Mouse (Mus musculus): ENCODE results near the gene Abl1. TPM values are rescaled to one million over a fixed set of nuclear protein-coding genes. Genes with fewer than 3 reads are reported as not detected.

Gene Abl1
- polyA plus RNA-seq, 1 experiment from 2014 or later = 43.1 TPM

GRCm38 (mm10) chr2:31809358-31809740 is 121.2 kb downstream of the Abl1 start:
- 24% methylated on average over 2 of the region's 2 CpGs for WGBS
- Histone ChIP-seq H3K4me3 (no peak overlapping the region), H3K27me3 (ENCODE audit: insufficient read depth, poor library complexity, severe bottlenecking) (peaks cover 45% of the 10 kb centered on the region), H3K27ac (no peak overlapping the region), H3K36me3 (peaks cover 7% of the 10 kb centered on the region), H3K9me3 (no peaks in the 10 kb centered on the region), H3K4me1 (peaks cover 35% of the 10 kb centered on the region)
- no peak for DNase-seq (ENCODE audit: low spot score)

GRCm38 (mm10) chr2:31810444-31810843 is 122.3 kb downstream of the Abl1 start, which contains the start of gene Qrfp:
Qrfp (minus strand) TSS chr2:31810580.
- Histone ChIP-seq H3K4me3 (no peak within 1 kb of the TSS), H3K36me3 (no peaks in the 10 kb centered on the region; the same call in 1 of the 2 replicates), H3K27me3 (ENCODE audit: insufficient read depth, poor library complexity, severe bottlenecking) (peaks cover 56% of the 10 kb centered on the region), H3K27ac (no peak within 1 kb of the TSS), H3K4me1 (peaks cover 35% of the 10 kb centered on the region), H3K9me3 (no peaks in the 10 kb centered on the region)
- DNase-seq (ENCODE audit: low spot score) = no peak
- 44% methylated on average over 12 of the region's 12 CpGs for WGBS

DNA sequence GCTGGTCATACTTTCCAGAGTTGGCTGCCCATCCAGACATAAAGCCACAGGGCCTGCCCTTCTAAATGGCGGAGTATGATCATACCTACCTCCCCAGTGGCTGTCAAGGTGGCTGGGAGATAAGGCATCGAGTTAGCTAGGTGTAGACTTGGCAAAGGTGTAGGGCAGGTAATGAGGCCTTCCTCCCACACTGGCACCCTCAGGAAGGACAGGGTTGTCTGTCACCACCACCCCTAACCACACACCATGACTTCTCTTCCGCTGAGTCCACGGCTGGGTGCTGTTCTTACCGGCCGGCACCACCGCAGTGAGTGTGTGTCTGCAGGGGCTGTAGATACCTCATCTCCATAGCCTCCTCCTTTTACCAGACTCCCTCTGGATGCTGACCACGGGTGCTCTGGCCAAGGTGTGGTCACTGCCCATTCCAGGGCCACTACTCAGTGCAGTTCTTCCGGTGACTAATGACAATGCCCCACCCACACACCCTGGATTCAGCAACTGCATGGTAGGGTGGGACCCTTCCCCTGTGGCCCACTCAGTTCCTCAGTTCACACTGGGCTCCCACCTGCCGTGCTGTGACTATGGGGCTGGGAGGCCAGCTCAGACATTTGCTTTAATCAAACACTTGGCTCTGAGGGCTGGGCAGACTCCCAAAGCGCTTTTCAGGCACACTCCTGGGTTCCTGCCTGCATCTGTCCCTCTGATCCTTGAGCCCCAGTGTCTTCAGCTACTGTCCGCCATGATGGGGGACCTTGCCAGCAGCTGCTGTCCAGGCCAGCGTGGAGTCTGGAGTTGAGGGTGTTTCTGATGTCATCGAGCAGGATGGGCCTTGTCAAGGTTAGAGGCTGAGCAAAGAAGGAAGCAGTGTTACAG is 123.1 kb downstream of the Abl1 start:
- Histone ChIP-seq H3K27me3 (ENCODE audit: insufficient read depth, poor library complexity, severe bottlenecking) (peaks cover 64% of the 10 kb centered on the region), H3K27ac (no peak overlapping the region), H3K9me3 (no peaks in the 10 kb centered on the region), H3K4me3 (no peak overlapping the region), H3K36me3 (no peaks in the 10 kb centered on the region; the same call in 1 of the 2 replicates), H3K4me1 (peaks cover 30% of the 10 kb centered on the region)
- WGBS = 77% methylated on average over 14 of the region's 14 CpGs
- no peak for DNase-seq (ENCODE audit: low spot score)

GRCm38 (mm10) chr2:31813641-31814040 is 125.5 kb downstream of the Abl1 start:
- no peaks in the 10 kb centered on the region for H3K36me3 ChIP-seq
- peaks cover 25% of the 10 kb centered on the region for H3K4me1 ChIP-seq
- no peak for DNase-seq (ENCODE audit: low spot score)
- no peak overlapping the region for H3K27ac ChIP-seq
- H3K27me3 ChIP-seq (ENCODE audit: insufficient read depth, poor library complexity, severe bottlenecking) = peaks cover 85% of the 10 kb centered on the region
- no peak overlapping the region for H3K4me3 ChIP-seq
- H3K9me3 ChIP-seq = no peaks in the 10 kb centered on the region
- 74% methylated on average over 4 of the region's 4 CpGs for WGBS

DNA sequence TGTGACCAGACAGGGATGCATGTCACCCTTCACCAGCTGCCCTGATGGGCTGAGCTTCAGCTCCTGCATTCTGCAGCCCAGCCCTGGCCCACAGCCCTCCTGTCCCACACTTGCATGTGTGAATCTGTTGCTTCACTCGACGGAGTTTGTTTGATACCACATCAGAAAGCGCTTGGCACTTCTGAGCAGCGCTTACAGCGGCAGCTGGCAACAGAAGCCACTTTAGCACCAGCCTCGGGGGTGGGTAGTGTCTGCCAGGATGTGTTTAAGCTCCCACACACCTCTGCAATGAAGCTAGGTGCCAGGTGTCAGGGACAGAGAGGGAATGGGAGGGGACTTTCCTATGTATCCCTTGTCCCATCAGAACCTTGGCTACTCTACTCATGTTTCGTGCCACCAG is 126.5 kb downstream of the Abl1 start:
- WGBS = 62% methylated on average over 7 of the region's 7 CpGs
- no peak overlapping the region for H3K4me3 ChIP-seq
- no peak for DNase-seq (ENCODE audit: low spot score)

GRCm38 (mm10) chr2:31815367-31815766 is 127.2 kb downstream of the Abl1 start:
- no peak overlapping the region for H3K4me3 ChIP-seq
- no peaks in the 10 kb centered on the region for H3K9me3 ChIP-seq
- no peak for DNase-seq (ENCODE audit: low spot score)
- H3K36me3 ChIP-seq = no peaks in the 10 kb centered on the region
- peaks cover 10% of the 10 kb centered on the region for H3K4me1 ChIP-seq
- H3K27ac ChIP-seq = no peak overlapping the region
- H3K27me3 ChIP-seq (ENCODE audit: insufficient read depth, poor library complexity, severe bottlenecking) = peaks cover 89% of the 10 kb centered on the region
- 9% methylated on average over 5 of the region's 5 CpGs for WGBS

More for the DNA sequence above, 126.5 kb downstream of the Abl1 start:
- H3K4me1 ChIP-seq = peaks cover 16% of the 10 kb centered on the region
- no peaks in the 10 kb centered on the region for H3K36me3 ChIP-seq
- H3K9me3 ChIP-seq = no peaks in the 10 kb centered on the region
- H3K27me3 ChIP-seq (ENCODE audit: insufficient read depth, poor library complexity, severe bottlenecking) = peaks cover 87% of the 10 kb centered on the region; the same call in 1 of the 2 replicates
- H3K27ac ChIP-seq = no peak overlapping the region

GRCm38 (mm10) chr2:31822524-31823371 is 134.6 kb downstream of the Abl1 start:
- Histone ChIP-seq H3K27ac (0 out of 2 replicates have a peak overlapping the region, but pooled peaks have one; percentile 36), H3K4me3 (peak overlapping the region; percentile 55), H3K4me1 (peaks cover 37% of the 10 kb centered on the region), H3K36me3 (no peaks in the 10 kb centered on the region), H3K27me3 (ENCODE audit: insufficient read depth, poor library complexity, severe bottlenecking) (peaks cover 80% of the 10 kb centered on the region), H3K9me3 (no peaks in the 10 kb centered on the region)
- WGBS = 16% methylated on average over 39 of the region's 39 CpGs
- no peak for DNase-seq (ENCODE audit: low spot score)

DNA sequence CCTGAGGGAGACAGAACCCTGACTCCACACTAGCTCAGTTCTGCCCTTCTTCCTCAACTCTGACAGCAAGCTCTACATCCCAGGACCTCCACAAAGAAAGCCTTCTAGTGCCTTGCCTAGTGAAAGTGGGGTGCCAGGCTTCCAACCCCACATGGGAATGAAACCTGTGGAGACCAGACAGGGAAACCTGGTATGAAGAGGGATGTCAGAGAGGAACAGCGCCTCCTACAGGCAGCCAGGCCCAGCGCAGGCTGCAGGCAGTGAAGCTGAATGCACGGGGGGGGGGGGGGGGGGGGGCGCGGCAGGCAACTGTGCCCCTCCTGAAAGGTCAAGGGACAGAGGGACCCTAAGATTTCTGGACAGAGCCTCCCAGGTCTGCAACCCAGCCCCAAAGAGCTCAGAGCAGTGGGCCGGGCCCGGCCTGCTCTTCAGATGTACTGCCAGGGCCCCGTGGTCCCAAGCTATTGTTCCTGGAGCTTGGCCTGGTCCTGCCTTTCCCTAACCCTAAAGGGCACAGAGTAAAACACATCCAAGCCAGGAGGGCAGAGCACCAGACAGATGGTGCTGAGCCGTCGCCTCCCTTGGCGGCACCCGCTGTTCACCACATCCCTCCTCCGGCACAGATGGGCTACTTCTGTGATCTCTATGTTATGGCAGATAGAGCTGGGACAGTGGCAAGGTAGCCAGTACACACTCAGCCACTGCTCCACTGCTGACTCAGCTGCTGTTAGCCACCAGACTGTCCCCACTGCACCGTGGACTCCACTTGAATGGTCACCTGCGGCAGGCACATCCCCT is 136.0 kb downstream of the Abl1 start:
- no peaks in the 10 kb centered on the region for H3K9me3 ChIP-seq
- H3K27me3 ChIP-seq (ENCODE audit: insufficient read depth, poor library complexity, severe bottlenecking) = peaks cover 80% of the 10 kb centered on the region
- H3K4me3 ChIP-seq = no peak overlapping the region
- H3K36me3 ChIP-seq = no peaks in the 10 kb centered on the region
- 74% methylated on average over 12 of the region's 15 CpGs for WGBS
- H3K4me1 ChIP-seq = peaks cover 51% of the 10 kb centered on the region
- H3K27ac ChIP-seq = no peak overlapping the region
- DNase-seq (ENCODE audit: low spot score) = no peak

GRCm38 (mm10) chr2:31825469-31825911 is 137.3 kb downstream of the Abl1 start:
- Histone ChIP-seq H3K9me3 (no peaks in the 10 kb centered on the region), H3K4me1 (peaks cover 58% of the 10 kb centered on the region), H3K36me3 (no peaks in the 10 kb centered on the region), H3K4me3 (no peak overlapping the region), H3K27me3 (ENCODE audit: insufficient read depth, poor library complexity, severe bottlenecking) (peaks cover 83% of the 10 kb centered on the region), H3K27ac (no peak overlapping the region)
- DNase-seq (ENCODE audit: low spot score) = no peak
- 82% methylated on average over 16 of the region's 16 CpGs for WGBS

- H3K27ac ChIP-seq = no peak overlapping the region
- WGBS = 83% methylated on average over 14 of the region's 14 CpGs
- H3K9me3 ChIP-seq = no peaks in the 10 kb centered on the region
- peaks cover 81% of the 10 kb centered on the region for H3K27me3 ChIP-seq (ENCODE audit: insufficient read depth, poor library complexity, severe bottlenecking)
- no peaks in the 10 kb centered on the region for H3K36me3 ChIP-seq
- no peak for DNase-seq (ENCODE audit: low spot score)
- no peak overlapping the region for H3K4me3 ChIP-seq
- peaks cover 56% of the 10 kb centered on the region for H3K4me1 ChIP-seq
These were observed 138.2 kb downstream of the Abl1 start for GRCm38 (mm10) chr2:31826094-31827085.

GRCm38 (mm10) chr2:31827877-31828276 is 139.7 kb downstream of the Abl1 start:
- no peak for DNase-seq (ENCODE audit: low spot score)
- Histone ChIP-seq H3K36me3 (no peaks in the 10 kb centered on the region), H3K4me1 (peaks cover 48% of the 10 kb centered on the region), H3K27ac (no peak overlapping the region; the same call in 1 of the 2 replicates), H3K9me3 (no peaks in the 10 kb centered on the region), H3K4me3 (no peak overlapping the region), H3K27me3 (ENCODE audit: insufficient read depth, poor library complexity, severe bottlenecking) (peaks cover 79% of the 10 kb centered on the region)
- WGBS = 52% methylated on average over 7 of the region's 7 CpGs
